Mouse (Mus musculus): Measurements from ENCODE around the gene Ube2u.

The Ube2u gene

GRCm38 (mm10) chr4:100539483-100539882 lies 60.8 kb downstream of the Ube2u start:
- DNase-seq (ENCODE audit: extremely low read depth, insufficient read length, low spot score) = no peak

- no peak for DNase-seq (ENCODE audit: extremely low read depth, insufficient read length, low spot score)
These were observed 69.3 kb downstream of the Ube2u start for GRCm38 (mm10) chr4:100547905-100548304.

GRCm38 (mm10) chr4:100553296-100553695 lies 74.6 kb downstream of the Ube2u start:
- DNase-seq (ENCODE audit: extremely low read depth, insufficient read length, low spot score) = no peak

- peak; percentile 13 for DNase-seq (ENCODE audit: extremely low read depth, insufficient read length, low spot score)
These were observed 109.9 kb downstream of the Ube2u start for GRCm38 (mm10) chr4:100588236-100589206.

DNA sequence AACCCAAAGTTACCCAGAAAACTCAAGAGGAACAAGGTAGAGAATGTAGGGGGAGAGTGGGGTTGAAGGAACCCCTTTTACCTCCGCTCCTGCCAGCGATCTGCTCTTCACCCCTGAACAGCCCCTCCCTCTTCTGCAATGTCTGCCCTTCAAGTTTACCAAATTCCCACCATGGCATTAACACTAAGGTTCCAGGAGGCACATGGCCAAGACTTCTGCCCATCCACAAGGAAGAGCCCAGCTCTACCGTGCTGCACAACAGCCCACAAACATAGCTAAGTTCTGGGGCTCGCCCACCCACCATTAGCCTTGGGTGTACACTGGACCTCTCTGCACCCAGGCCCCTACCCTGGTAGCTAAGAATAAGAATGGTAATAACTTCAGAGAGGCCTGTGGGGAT lies 117.1 kb downstream of the Ube2u start:
- no peak for DNase-seq (ENCODE audit: extremely low read depth, insufficient read length, low spot score)

- no peak for DNase-seq (ENCODE audit: extremely low read depth, insufficient read length, low spot score)
These were observed 118.0 kb downstream of the Ube2u start for GRCm38 (mm10) chr4:100596630-100597029.

DNA sequence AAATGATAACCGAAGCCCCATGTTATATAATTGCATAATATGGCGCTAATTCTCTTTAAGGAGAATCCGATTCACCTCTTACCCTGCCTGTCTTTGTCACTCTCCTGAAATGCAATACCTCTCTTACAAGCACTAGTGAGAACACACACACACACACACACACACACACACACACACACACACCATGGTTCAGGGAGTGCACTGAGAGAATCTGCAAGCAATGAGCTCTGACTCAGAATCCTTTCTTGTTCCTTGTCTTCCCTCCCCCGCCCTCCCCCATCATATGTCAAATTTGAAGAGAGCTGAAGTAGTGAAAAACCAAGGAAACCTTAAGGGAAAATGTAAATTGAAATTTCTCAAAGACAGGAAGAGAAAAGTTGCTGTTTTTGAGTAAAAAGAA lies 118.4 kb downstream of the Ube2u start:
- DNase-seq (ENCODE audit: extremely low read depth, insufficient read length, low spot score) = no peak
